Mouse (Mus musculus) thymus, postnatal 0 days (tissue): ENCODE data around the gene Gimap9. TPM values are rescaled to one million over a fixed set of nuclear protein-coding genes. Genes with fewer than 3 reads are reported as not detected.

Experiments used
- polyA plus RNA-seq: library from polyadenylated mRNA; unstranded; fragments of >200 nt; fragmentation: Nextera tagmentation; extraction: Ambion mirVana; gene quantifications from 2 replicates; pipeline ENCODE4 v1.2.1, GENCODE M21; 2015

The Gimap9 gene
- polyA plus RNA-seq, 1 experiment from 2014 or later = 164 TPM

Other genes starting within 250 kb of the Gimap9 start
- gene Zfp467, start 230.3 kb upstream of the Gimap9 start, polyA plus RNA-seq = 8.6 and 9.9 TPM in 2 replicates
- gene Sspo, start 227.9 kb upstream of the Gimap9 start, polyA plus RNA-seq = 0.68 and 0.77 TPM in 2 replicates
- 0.78 and 1.1 TPM in 2 replicates for gene Atp6v0e2, start 138.5 kb upstream of the Gimap9 start, polyA plus RNA-seq
- gene Lrrc61, start 121.3 kb upstream of the Gimap9 start, polyA plus RNA-seq = 6.1 and 6.8 TPM in 2 replicates
- 14.9 and 18.0 TPM in 2 replicates for gene Rarres2, start 103.3 kb upstream of the Gimap9 start, polyA plus RNA-seq
- gene Gm45021, start 86.5 kb upstream of the Gimap9 start, polyA plus RNA-seq = 0.48 TPM in 1 of 2 replicates, not detected in the other
- gene Repin1, start 82.2 kb upstream of the Gimap9 start, polyA plus RNA-seq = 15.5 and 15.6 TPM in 2 replicates
- gene Gm44965, start 82.2 kb upstream of the Gimap9 start, polyA plus RNA-seq = not detected in 2 replicates
- gene Zfp775, start 74.1 kb upstream of the Gimap9 start, polyA plus RNA-seq = 6.8 and 6.9 TPM in 2 replicates
- gene AI854703, start 49.4 kb upstream of the Gimap9 start, polyA plus RNA-seq = 2.0 and 2.3 TPM in 2 replicates
- gene Gimap8, start 28.9 kb upstream of the Gimap9 start, polyA plus RNA-seq = 11.8 and 12.8 TPM in 2 replicates
- gene Gimap4, start 8.4 kb downstream of the Gimap9 start, polyA plus RNA-seq = 33.0 and 34.3 TPM in 2 replicates
- gene Gimap6, start 32.1 kb downstream of the Gimap9 start, polyA plus RNA-seq = 184 TPM in 2 replicates
- 11.0 and 13.9 TPM in 2 replicates for gene Gm28053, start 42.5 kb downstream of the Gimap9 start, polyA plus RNA-seq
- gene Gimap7, start 42.5 kb downstream of the Gimap9 start, polyA plus RNA-seq = 6.5 and 6.7 TPM in 2 replicates
- gene Gimap1, start 62.9 kb downstream of the Gimap9 start, polyA plus RNA-seq = 148 and 170 TPM in 2 replicates
- 23.7 and 29.6 TPM in 2 replicates for gene Gimap5, start 70.1 kb downstream of the Gimap9 start, polyA plus RNA-seq
- gene Gimap3, start 94.7 kb downstream of the Gimap9 start, polyA plus RNA-seq = 3.6 and 5.3 TPM in 2 replicates
- gene Tmem176a, start 164.8 kb downstream of the Gimap9 start, polyA plus RNA-seq = 129 and 134 TPM in 2 replicates
- 304 TPM in 2 replicates for gene Tmem176b, start 165.4 kb downstream of the Gimap9 start, polyA plus RNA-seq
- 0.66 and 0.86 TPM in 2 replicates for gene Aoc1, start 196.8 kb downstream of the Gimap9 start, polyA plus RNA-seq